In genomic region chr3:39265606-39266005, GRCm38 (mm10) we compare ENCODE assay signal across 25 mouse cellular contexts.
A peak's percentile ranks its signal among the peaks of the same experiment; 100 is the strongest.
DNase-seq lines count a peak whose midpoint lies in the region; ATAC-seq and TF ChIP-seq lines count a peak whose summit lies in the region.
"Had no signal": no experiment of that assay in that cellular context is flagged by ENCODE, and none has a peak within 500 bp of the region (broad histone marks: within the 10 kb centered on the region; RNA-seq: fewer than 3 reads in every experiment).

No protein-coding gene starts in this region.

- H3K9ac ChIP-seq in forebrain, postnatal 0 days: no peak overlapping the region
- no peak overlapping the region for H3K9ac ChIP-seq in forebrain, embryonic 11.5 days (ENCODE audit: low read length)
- no peak overlapping the region for H3K9ac ChIP-seq in limb, embryonic 14.5 days (ENCODE audit: low read depth, low read length, severe bottlenecking)
- H3K9ac ChIP-seq: embryonic facial prominence, embryonic 12.5 days; hindbrain, embryonic 14.5 days; liver, postnatal 0 days had no signal

- H3K4me2 ChIP-seq in forebrain, postnatal 0 days (ENCODE audit: low read depth): no peak overlapping the region
- no peak overlapping the region for H3K4me2 ChIP-seq in forebrain, embryonic 11.5 days (ENCODE audit: low read depth, low read length, severe bottlenecking)
- H3K4me2 ChIP-seq in limb, embryonic 14.5 days (replicated peaks; ENCODE audit: low read depth, low read length, severe bottlenecking): no peak overlapping the region
- H3K4me2 ChIP-seq: embryonic facial prominence, embryonic 12.5 days; hindbrain, embryonic 14.5 days; liver, embryonic 11.5 days; midbrain, embryonic 11.5 days had no signal

- H3K4me3 ChIP-seq in forebrain, postnatal 0 days (ENCODE audit: low read depth, low read length): no peak overlapping the region
- no peak overlapping the region for H3K4me3 ChIP-seq in forebrain, embryonic 11.5 days (ENCODE audit: low read depth, low read length)
- no peak overlapping the region for H3K4me3 ChIP-seq in limb, embryonic 14.5 days (replicated peaks; ENCODE audit: low read length)
- no peak overlapping the region for H3K4me3 ChIP-seq in limb, embryonic 10.5 days
- H3K4me3 ChIP-seq: embryonic facial prominence, embryonic 12.5 days; heart, embryonic 10.5 days; left cerebral cortex, adult 2 months had no signal

- no peaks in the 10 kb centered on the region for H3K36me3 ChIP-seq in forebrain, postnatal 0 days (ENCODE audit: insufficient read depth)
- H3K36me3 ChIP-seq in forebrain, embryonic 11.5 days (ENCODE audit: control insufficient read depth, insufficient read depth, low read length): no peaks in the 10 kb centered on the region
- no peaks in the 10 kb centered on the region for H3K36me3 ChIP-seq in limb, embryonic 14.5 days (ENCODE audit: control insufficient read depth, insufficient read depth, low read length)
- H3K36me3 ChIP-seq in limb, embryonic 10.5 days: no peaks in the 10 kb centered on the region
- H3K36me3 ChIP-seq: embryonic facial prominence, embryonic 12.5 days; G1E; heart, embryonic 10.5 days had no signal

- no peaks in the 10 kb centered on the region for H3K4me1 ChIP-seq in forebrain, postnatal 0 days (ENCODE audit: insufficient read depth)
- H3K4me1 ChIP-seq in forebrain, embryonic 11.5 days (replicated peaks; ENCODE audit: control insufficient read depth, insufficient read depth, low read length): no peaks in the 10 kb centered on the region
- no peaks in the 10 kb centered on the region for H3K4me1 ChIP-seq in limb, embryonic 14.5 days (ENCODE audit: control insufficient read depth, insufficient read depth, low read length)
- no peaks in the 10 kb centered on the region for H3K4me1 ChIP-seq in limb, embryonic 10.5 days
- H3K4me1 ChIP-seq: embryonic facial prominence, embryonic 12.5 days; heart, embryonic 10.5 days had no signal

- 86% methylated on average over 1 of the region's 1 CpGs for WGBS in forebrain, postnatal 0 days
- 94% methylated on average over 1 of the region's 1 CpGs for WGBS in forebrain, embryonic 11.5 days
- WGBS in limb, embryonic 14.5 days: 79% methylated on average over 1 of the region's 1 CpGs
- WGBS in limb, embryonic 10.5 days: 97% methylated on average over 1 of the region's 1 CpGs

- TF ChIP-seq CTCF in forebrain, postnatal 0 days (IDR thresholded peaks at IDR 0.05; ENCODE audit: low read depth): no peak

- H3K9me3 ChIP-seq in forebrain, postnatal 0 days (ENCODE audit: low read length): no peaks in the 10 kb centered on the region
- H3K9me3 ChIP-seq in forebrain, embryonic 11.5 days (ENCODE audit: control insufficient read depth, low read length): no peaks in the 10 kb centered on the region
- no peaks in the 10 kb centered on the region for H3K9me3 ChIP-seq in limb, embryonic 14.5 days (ENCODE audit: control insufficient read depth, low read length)
- no peaks in the 10 kb centered on the region for H3K9me3 ChIP-seq in limb, embryonic 10.5 days (replicated peaks)
- H3K9me3 ChIP-seq: embryonic facial prominence, embryonic 12.5 days; G1E; heart, embryonic 10.5 days had no signal

- no peaks in the 10 kb centered on the region for H3K27me3 ChIP-seq in forebrain, postnatal 0 days (ENCODE audit: insufficient read depth, low read length)
- no peaks in the 10 kb centered on the region for H3K27me3 ChIP-seq in forebrain, embryonic 11.5 days (ENCODE audit: control insufficient read depth, insufficient read depth, low read length)
- H3K27me3 ChIP-seq in limb, embryonic 14.5 days (ENCODE audit: control insufficient read depth, insufficient read depth, low read length): no peaks in the 10 kb centered on the region
- H3K27me3 ChIP-seq in limb, embryonic 10.5 days (ENCODE audit: low read depth, poor library complexity, severe bottlenecking): no peaks in the 10 kb centered on the region
- H3K27me3 ChIP-seq: CH12.LX; embryonic facial prominence, embryonic 12.5 days had no signal

- peak; percentile 67 to 87 for DNase-seq in cerebellum, postnatal 14 days
- DNase-seq in cerebellum, adult 8-10 months: no peak
- peak; percentile 27 for DNase-seq in forebrain, postnatal 0 days
- no peak for DNase-seq in forebrain, embryonic 11.5 days (ENCODE audit: low spot score)
- DNase-seq in limb, embryonic 14.5 days (ENCODE audit: low spot score): peak; percentile 34
- DNase-seq in limb, embryonic 10.5 days (ENCODE audit: low spot score): no peak
- no peak for DNase-seq in testis, postnatal 10 days (ENCODE audit: low spot score)
- DNase-seq: adrenal gland, postnatal 25 days; cerebellum, adult 11 months; heart, postnatal 4 days; kidney, adult 18-20 months; kidney, postnatal 10 days; liver, postnatal 0 days; thymus, postnatal 25 days had no signal

- no peak for ATAC-seq in forebrain, postnatal 0 days
- ATAC-seq in forebrain, embryonic 11.5 days (replicated peaks; ENCODE audit: low FRiP score): no peak
- ATAC-seq in limb, embryonic 14.5 days (ENCODE audit: low FRiP score, low read depth): no peak
- ATAC-seq: activated CD4-positive, CD25-positive, alpha-beta regulatory T cell, adult 4 months; inflammation-experienced regulatory T-cells, adult 6 months; liver, postnatal 0 days; lung, postnatal 0 days had no signal

- H3K27ac ChIP-seq in forebrain, postnatal 0 days (ENCODE audit: low read depth, low read length): no peak overlapping the region
- H3K27ac ChIP-seq in forebrain, embryonic 11.5 days (ENCODE audit: low read depth, low read length): no peak overlapping the region
- H3K27ac ChIP-seq in limb, embryonic 14.5 days (replicated peaks; ENCODE audit: low read depth, low read length): no peak overlapping the region
- no peak overlapping the region for H3K27ac ChIP-seq in limb, embryonic 10.5 days
- H3K27ac ChIP-seq: embryonic facial prominence, embryonic 12.5 days; heart, embryonic 10.5 days; hindbrain, embryonic 14.5 days; left cerebral cortex, adult 2 months had no signal

- no peak for TF ChIP-seq POLR2A in limb, embryonic 14.5 days (IDR thresholded peaks at IDR 0.05; ENCODE audit: borderline replicate concordance, extremely low read depth, insufficient read depth, insufficient read length)

Comparison
In these comparisons a context has a peak if more than half of its experiments do, and no peak if none do; other contexts are left out.
1. DNase-seq: peak in cerebellum, postnatal 14 days (2 of 2), forebrain, postnatal 0 days (single experiment) and limb, embryonic 14.5 days (single experiment); none in cerebellum, adult 8-10 months (single experiment), forebrain, embryonic 11.5 days (single experiment), limb, embryonic 10.5 days (single experiment) and testis, postnatal 10 days (single experiment).